Mouse (Mus musculus) layer of hippocampus, adult 2 months (tissue): ENCODE results near the gene Nae1. TPM values are rescaled to one million over a fixed set of nuclear protein-coding genes. Genes with fewer than 3 reads are reported as not detected.

Experiments used
- DNase-seq, 2 experiments: peaks; one replicate each; pipeline ENCODE4 v3.0.0; 2022; ENCODE audit warnings: low spot score in 2 of 2
- H3K27ac ChIP-seq: fragments of 200-600 bp; 2 replicates; pipeline ENCODE4 v1.8.1; 2022
- H3K4me3 ChIP-seq: fragments of 200-600 bp; 2 replicates; pipeline ENCODE4 v1.8.1; 2022; ENCODE audit warnings: mild to moderate bottlenecking
- CTCF ChIP-seq: fragments of 200-600 bp; conservative IDR thresholded peaks from 2 replicates; pipeline ENCODE4 v1.8.1; 2022; ENCODE audit warnings: antibody characterized with exemption, mild to moderate bottlenecking, moderate library complexity
- total RNA-seq, 2 experiments: library from RNA; stranded (reverse); gene quantifications; 2 replicates each; pipeline ENCODE4 v1.2.3; 2021

Gene Nae1
- total RNA-seq, 2 experiments from 2014 or later: 44.5 to 46.3 TPM

DNA sequence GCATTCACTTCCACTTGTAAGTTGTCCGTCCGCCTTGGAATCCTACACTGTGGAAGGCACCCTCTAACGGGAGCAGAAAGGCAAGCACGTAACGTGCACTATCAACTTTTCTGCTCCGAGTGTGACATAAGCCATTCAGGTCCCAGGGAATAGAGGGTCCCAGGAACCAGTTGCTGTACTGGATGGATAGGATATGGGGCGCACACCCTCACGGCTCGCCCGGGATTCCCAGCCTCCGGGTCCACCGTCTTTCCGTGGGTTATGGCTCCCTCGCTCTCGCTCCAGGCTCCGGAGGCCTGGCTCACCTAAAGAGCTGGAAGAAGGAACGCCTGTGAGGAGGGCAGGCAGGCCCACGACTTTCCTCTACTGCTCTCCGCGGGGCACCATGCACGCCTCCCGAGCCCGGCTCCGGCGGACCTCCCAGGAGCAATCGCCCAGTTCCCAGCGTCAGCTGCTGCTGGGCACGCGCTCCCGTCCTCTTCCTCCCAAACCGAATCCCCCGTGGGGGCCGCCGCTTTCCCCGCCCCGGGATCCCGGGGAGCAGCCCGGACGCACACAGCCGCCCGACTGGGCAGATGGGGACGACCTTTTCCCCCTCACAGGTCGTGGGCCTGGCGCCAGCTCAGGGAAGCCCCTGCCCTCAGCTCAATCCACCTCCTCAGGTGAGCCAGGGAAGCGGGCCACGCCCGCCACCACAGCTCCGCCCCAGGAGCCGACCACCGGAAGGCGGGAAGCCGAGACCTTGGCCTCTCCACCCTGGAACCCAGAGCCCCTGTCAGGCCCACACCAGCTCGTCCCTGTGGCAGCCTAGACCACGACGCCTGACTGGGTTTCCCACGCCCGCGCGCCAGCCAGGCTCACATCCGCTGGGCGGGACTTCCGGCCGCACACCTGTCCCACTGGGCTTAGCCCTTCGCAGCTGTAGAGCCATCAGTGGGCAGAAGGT, 25.1 kb downstream of the Nae1 start, which contains the start of gene Terb1:
Terb1 (minus strand) TSS at position 850 of the 946 bp plus-strand sequence.
- TF ChIP-seq CTCF: no peak
- Histone ChIP-seq H3K4me3 (peak within 1 kb of the TSS; percentile 57), H3K27ac (peak within 1 kb of the TSS; percentile 81)
- DNase-seq: peak; percentile 16 to 35

DNA sequence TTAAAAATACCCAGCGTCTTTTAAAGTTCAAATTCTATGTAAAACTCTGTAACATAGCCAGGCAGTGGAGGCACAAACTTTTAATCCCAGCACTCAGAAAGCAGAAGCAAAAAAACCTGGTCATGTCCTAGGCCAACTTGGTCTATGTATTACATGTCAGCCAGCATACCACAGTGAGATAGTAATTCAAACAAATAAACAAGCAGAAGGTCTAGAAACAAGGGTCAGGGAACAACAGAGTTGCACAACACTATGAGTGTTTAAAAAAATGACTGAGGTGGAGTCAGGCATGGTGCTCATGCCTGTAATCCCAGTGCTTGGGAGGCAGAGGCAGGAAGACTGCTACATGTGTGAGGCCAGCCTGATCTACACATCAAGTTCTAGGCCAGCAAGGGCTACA, 55.3 kb downstream of the Nae1 start:
- Histone ChIP-seq H3K27ac (no peak overlapping the region), H3K4me3 (no peak overlapping the region)
- no peak for DNase-seq
- no peak for TF ChIP-seq CTCF

DNA sequence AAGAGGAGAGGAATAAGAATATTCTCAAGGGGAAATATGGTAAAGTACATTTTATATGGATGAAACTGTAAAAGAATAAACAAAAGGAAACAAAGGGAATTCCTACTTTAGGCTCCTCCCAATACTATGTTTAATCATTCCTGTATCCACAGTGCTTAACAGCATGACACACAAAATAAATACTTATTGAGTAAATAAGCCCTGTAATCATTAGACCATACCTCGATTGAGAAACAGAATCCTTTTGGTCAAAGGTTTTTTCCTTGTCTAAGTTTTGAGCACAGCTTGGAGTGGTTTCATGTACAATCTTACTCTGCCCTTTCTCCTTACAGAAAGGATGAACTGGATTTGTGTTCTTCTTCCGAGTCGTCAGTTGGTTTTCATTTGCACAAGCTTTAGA, 62.0 kb downstream of the Nae1 start:
- TF ChIP-seq CTCF: no peak
- no peak for DNase-seq
- H3K27ac ChIP-seq: no peak overlapping the region
- no peak overlapping the region for H3K4me3 ChIP-seq

DNA sequence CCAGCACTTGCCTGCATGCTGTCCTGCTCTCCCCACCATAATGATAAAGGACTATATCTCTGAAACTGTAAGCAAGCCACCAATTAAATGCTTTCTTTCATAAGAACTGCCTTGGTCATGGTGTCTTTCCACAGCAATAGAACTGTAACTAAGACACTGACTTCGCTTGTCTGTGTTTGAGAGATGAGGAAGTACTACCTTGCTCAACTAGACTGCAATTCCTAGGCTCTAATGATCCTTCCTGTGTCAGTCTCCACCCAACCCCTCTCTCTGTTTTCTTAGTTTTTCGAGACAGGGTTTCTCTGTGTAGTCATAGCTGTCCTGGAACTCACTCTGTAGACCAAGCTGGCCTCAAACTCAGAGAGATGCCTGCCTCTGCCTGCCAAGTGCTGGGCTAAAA, 67.0 kb downstream of the Nae1 start:
- DNase-seq: no peak
- no peak for TF ChIP-seq CTCF
- Histone ChIP-seq H3K27ac (no peak overlapping the region), H3K4me3 (no peak overlapping the region)

Other genes with a start within 250 kb of the Nae1 start
- not detected for gene Cmtm2a, start 241.5 kb downstream of the Nae1 start, total RNA-seq
- gene Gm45711, start 224.6 kb downstream of the Nae1 start, total RNA-seq: not detected
- gene Cmtm1, start 224.5 kb downstream of the Nae1 start, total RNA-seq: not detected
- not detected for gene Gm11020, start 213.1 kb downstream of the Nae1 start, total RNA-seq
- not detected for gene Cmtm2b, start 212.4 kb downstream of the Nae1 start, total RNA-seq
- gene Cmtm3, start 195.2 kb downstream of the Nae1 start, total RNA-seq: 10 to 100 TPM; 12.2 to 15.1 TPM
- gene Cmtm4, start 138.8 kb downstream of the Nae1 start, total RNA-seq: 10 to 100 TPM; 59.9 to 62.3 TPM
- 100 to 1,000 TPM; 272 to 275 TPM for gene Dync1li2, start 91.6 kb downstream of the Nae1 start, total RNA-seq
- gene Terb1, start 24.7 kb downstream of the Nae1 start, total RNA-seq: 1 to 10 TPM in 1 of 2 experiments, under 1 TPM in 1; 0.76 to 1.0 TPM
- 10 to 100 TPM; 19.3 to 19.7 TPM for gene Car7, start 52 bp upstream of the Nae1 start, total RNA-seq
- gene Pdp2, start 56.8 kb upstream of the Nae1 start, total RNA-seq: 1 to 10 TPM; 8.7 to 9.1 TPM
- gene Cdh16, start 89.8 kb upstream of the Nae1 start, total RNA-seq: not detected
- 1 to 10 TPM; 2.0 to 2.1 TPM for gene Rrad, start 96.7 kb upstream of the Nae1 start, total RNA-seq
- gene Ciao2b, start 107.3 kb upstream of the Nae1 start, total RNA-seq: 10 to 100 TPM; 27.8 to 31.7 TPM
- not detected for gene Ces2a, start 199.4 kb upstream of the Nae1 start, total RNA-seq